Mouse (Mus musculus): Measurements from ENCODE around the gene Dtx3l. TPM values are rescaled to one million over a fixed set of nuclear protein-coding genes. Genes with fewer than 3 reads are reported as not detected.

The Dtx3l gene
- 53.0 TPM for polyA plus RNA-seq (2015; fragmentation: Illumina TruSeq; extraction: RNeasy Lipid Tissue Mini Kit (QIAGEN cat#74804); ENCODE audit: insufficient read depth, low replicate concordance)

DNA sequence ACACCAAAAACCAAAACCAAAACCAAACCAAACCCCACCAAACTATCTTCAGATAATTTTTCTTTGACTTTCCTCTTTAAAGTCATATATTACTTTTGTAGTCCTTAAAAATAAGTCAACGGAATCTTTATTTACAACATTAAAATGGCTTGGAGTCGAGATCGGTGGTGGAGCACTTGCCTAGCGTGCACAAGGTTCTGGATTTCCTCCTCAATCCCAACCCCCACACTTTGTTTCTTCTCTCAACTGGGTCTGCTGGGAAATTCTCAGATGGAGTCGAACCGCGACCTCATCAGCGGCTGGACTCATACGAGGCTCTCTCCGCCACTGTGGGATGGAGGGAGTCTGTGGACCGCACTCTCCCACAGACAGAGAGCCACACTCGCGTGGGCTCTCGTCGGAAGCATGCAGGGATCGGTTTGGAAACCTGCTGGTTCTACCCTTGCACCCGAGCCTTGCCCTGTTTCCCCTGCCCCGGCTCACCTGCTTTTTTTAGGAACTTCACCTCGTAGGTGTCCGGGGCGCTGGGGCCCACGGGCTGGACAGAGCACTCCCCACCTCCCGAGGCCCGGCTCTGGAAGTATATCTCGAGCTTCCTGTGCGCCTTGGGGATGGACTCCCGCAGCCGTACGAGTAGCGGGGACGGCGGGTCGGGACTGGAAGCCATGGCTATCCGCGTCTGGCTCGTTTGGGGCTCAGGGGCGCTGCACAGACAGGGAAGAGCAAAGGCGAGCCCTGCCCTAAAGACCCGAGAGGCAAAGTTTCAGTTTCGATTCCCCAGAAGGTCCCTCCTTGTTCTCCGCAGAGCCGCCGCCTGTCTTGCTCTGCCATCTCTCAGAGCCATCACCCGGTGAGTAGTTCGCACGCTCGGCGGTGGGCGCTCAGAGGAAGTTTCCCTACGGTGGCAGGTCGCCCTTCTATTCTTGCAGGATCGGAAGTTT is at the start of gene Dtx3l, which contains the start of gene Parp9:
Gene Dtx3l, minus strand, starts transcription at position 941 of the 941 bp plus-strand sequence.
Gene Parp9, plus strand, starts transcription at position 260 of the 941 bp plus-strand sequence.

DNA sequence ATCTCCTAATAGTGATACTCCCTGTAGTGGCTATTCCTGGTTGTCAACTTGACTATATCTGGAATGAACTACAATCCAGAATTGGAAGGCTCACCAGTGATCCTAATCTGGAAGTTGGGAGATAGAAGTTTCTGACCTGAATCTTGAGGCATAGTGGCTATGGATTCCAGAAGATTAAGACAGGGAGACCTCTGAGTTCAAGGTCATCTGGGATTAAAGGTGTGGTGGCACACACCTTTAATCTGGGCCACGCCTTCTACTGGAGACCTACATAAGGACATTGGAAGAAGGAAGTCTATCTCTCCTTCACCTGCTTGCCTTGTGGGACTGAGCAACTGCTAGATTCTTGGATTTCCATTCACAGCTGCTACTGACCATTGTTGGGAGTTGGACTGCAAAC is 39.5 kb upstream of the Dtx3l start, which contains the start of gene Kpna1:
Gene Kpna1, plus strand, starts transcription at position 301 of the 400 bp plus-strand sequence.

Other genes with a start within 250 kb of the Dtx3l start
- 19.2 TPM for gene Dirc2, start 169.8 kb downstream of the Dtx3l start, polyA plus RNA-seq (2015; fragmentation: Illumina TruSeq; extraction: RNeasy Lipid Tissue Mini Kit (QIAGEN cat#74804); ENCODE audit: insufficient read depth, low replicate concordance)
- gene Hspbap1, start 168.8 kb downstream of the Dtx3l start, polyA plus RNA-seq (2015; fragmentation: Illumina TruSeq; extraction: RNeasy Lipid Tissue Mini Kit (QIAGEN cat#74804); ENCODE audit: insufficient read depth, low replicate concordance) = 12.0 TPM
- 79.7 TPM for gene Parp14, start 67.6 kb downstream of the Dtx3l start, polyA plus RNA-seq (2015; fragmentation: Illumina TruSeq; extraction: RNeasy Lipid Tissue Mini Kit (QIAGEN cat#74804); ENCODE audit: insufficient read depth, low replicate concordance)
- 77.4 TPM for gene Parp9, start 681 bp downstream of the Dtx3l start, polyA plus RNA-seq (2015; fragmentation: Illumina TruSeq; extraction: RNeasy Lipid Tissue Mini Kit (QIAGEN cat#74804); ENCODE audit: insufficient read depth, low replicate concordance)
- 58.3 TPM for gene Kpna1, start 39.6 kb upstream of the Dtx3l start, polyA plus RNA-seq (2015; fragmentation: Illumina TruSeq; extraction: RNeasy Lipid Tissue Mini Kit (QIAGEN cat#74804); ENCODE audit: insufficient read depth, low replicate concordance)
- gene Wdr5b, start 102.0 kb upstream of the Dtx3l start, polyA plus RNA-seq (2015; fragmentation: Illumina TruSeq; extraction: RNeasy Lipid Tissue Mini Kit (QIAGEN cat#74804); ENCODE audit: insufficient read depth, low replicate concordance) = 21.8 TPM
- 80.0 TPM for gene Fam162a, start 132.4 kb upstream of the Dtx3l start, polyA plus RNA-seq (2015; fragmentation: Illumina TruSeq; extraction: RNeasy Lipid Tissue Mini Kit (QIAGEN cat#74804); ENCODE audit: insufficient read depth, low replicate concordance)
- gene Ccdc58, start 132.5 kb upstream of the Dtx3l start, polyA plus RNA-seq (2015; fragmentation: Illumina TruSeq; extraction: RNeasy Lipid Tissue Mini Kit (QIAGEN cat#74804); ENCODE audit: insufficient read depth, low replicate concordance) = 51.2 TPM
- gene Csta1, start 192.1 kb upstream of the Dtx3l start, polyA plus RNA-seq (2015; fragmentation: Illumina TruSeq; extraction: RNeasy Lipid Tissue Mini Kit (QIAGEN cat#74804); ENCODE audit: insufficient read depth, low replicate concordance) = not detected
- 12.8 TPM for gene Stfa2l1, start 217.7 kb upstream of the Dtx3l start, polyA plus RNA-seq (2015; fragmentation: Illumina TruSeq; extraction: RNeasy Lipid Tissue Mini Kit (QIAGEN cat#74804); ENCODE audit: insufficient read depth, low replicate concordance)
- 4.9 TPM for gene Gm5483, start 245.1 kb upstream of the Dtx3l start, polyA plus RNA-seq (2015; fragmentation: Illumina TruSeq; extraction: RNeasy Lipid Tissue Mini Kit (QIAGEN cat#74804); ENCODE audit: insufficient read depth, low replicate concordance)

All from spleen, adult 10 weeks (tissue).